Comparison of ENCODE assay signal across 8 mouse cellular contexts in genomic region chr2:129800271-129800903, GRCm38 (mm10). TPM values are rescaled to one million over a fixed set of nuclear protein-coding genes. Genes with fewer than 3 reads are reported as not detected.
DNase-seq lines count a peak whose midpoint lies in the region; ATAC-seq lines count a peak whose summit lies in the region.

Stk35 (plus strand) TSS chr2:129800517.

- DNase-seq in R1 (ENCODE audit: low read depth, low spot score) = peak; percentile 95
- DNase-seq in cerebellum, postnatal 25 days = peak; percentile 92 to 93
- DNase-seq in gastrocnemius, adult 18-20 months (ENCODE audit: low spot score) = peak; percentile 87
- DNase-seq in left cerebral cortex, adult 18-20 months (ENCODE audit: low spot score in 2 of 2) = peak; percentile 84 to 93
- peak; percentile 92 for DNase-seq in right cerebral cortex, adult 18-20 months
- peak; percentile 61 for DNase-seq in urinary bladder, postnatal 10 days (ENCODE audit: low spot score)

- peak within 1 kb of the TSS; percentile 93 for H3K27ac ChIP-seq in hindbrain, embryonic 16.5 days (ENCODE audit: low read depth, low read length)
- H3K27ac ChIP-seq in macrophage = peak within 1 kb of the TSS; percentile 83

- H3K4me2 ChIP-seq in hindbrain, embryonic 16.5 days (ENCODE audit: low read length) = peak within 1 kb of the TSS; percentile 66

- peak within 1 kb of the TSS; percentile 100 for H3K4me3 ChIP-seq in hindbrain, embryonic 16.5 days (ENCODE audit: low read length)
- H3K4me3 ChIP-seq in macrophage (ENCODE audit: inconsistent target) = peak within 1 kb of the TSS; percentile 80

- H3K9me3 ChIP-seq in hindbrain, embryonic 16.5 days (ENCODE audit: control insufficient read depth, low read length) = no peaks in the 10 kb centered on the region

- no peaks in the 10 kb centered on the region for H3K27me3 ChIP-seq in hindbrain, embryonic 16.5 days (replicated peaks; ENCODE audit: control insufficient read depth, insufficient read depth, low read length)

- H3K79me2 ChIP-seq in macrophage (ENCODE audit: inconsistent target) = peaks cover 38% of the 10 kb centered on the region

- peak; percentile 90 for ATAC-seq in hindbrain, embryonic 16.5 days

- H3K4me1 ChIP-seq in hindbrain, embryonic 16.5 days (ENCODE audit: control insufficient read depth, insufficient read depth, low read depth, low read length) = peaks cover 28% of the 10 kb centered on the region

- WGBS in hindbrain, embryonic 16.5 days = under 1% methylated on average over 63 of the region's 63 CpGs
- WGBS in macrophage (ENCODE audit: missing documents) = 1% methylated on average over 63 of the region's 63 CpGs

- H3K36me3 ChIP-seq in hindbrain, embryonic 16.5 days (ENCODE audit: control insufficient read depth, insufficient read depth, low read length) = 0 out of 2 replicates have a peak, but pooled peaks cover 3% of the 10 kb centered on the region
- no peaks in the 10 kb centered on the region for H3K36me3 ChIP-seq in macrophage (ENCODE audit: inconsistent target)

- peak within 1 kb of the TSS; percentile 84 for H3K9ac ChIP-seq in hindbrain, embryonic 16.5 days (ENCODE audit: low read depth, low read length)

RNA-seq across cellular contexts. Expression of gene Stk35, which starts in this region (rescaled TPM):
- 1 to 10 TPM; 4.5 to 5.2 TPM for total RNA-seq in gastrocnemius, adult 18-20 months (2021)
- 6.4 and 8.0 TPM in 2 replicates for polyA plus RNA-seq in hindbrain, embryonic 16.5 days (2015; fragmentation: Nextera tagmentation; extraction: Ambion mirVana)
- total RNA-seq in left cerebral cortex, adult 18-20 months (2021) = 10 to 100 TPM; 38.5 to 38.6 TPM
- 100 to 1,000 TPM in 2 of 26 experiments, 10 to 100 TPM in 24; 23.7 to 119 (median 44.9) TPM for total RNA-seq in macrophage (2018; cell fraction: chromatin; rRNA removed)
- total RNA-seq in macrophage (2018; cell fraction: cytosol; rRNA removed) = 10 to 100 TPM; 13.5 to 32.3 (median 16.9) TPM
- 100 to 1,000 TPM in 1 of 26 experiments, 10 to 100 TPM in 25; 27.7 to 120 (median 41.9) TPM for total RNA-seq in macrophage (2018; cell fraction: nucleus; rRNA removed)
- 7.1 to 11.0 TPM (median 10.4 TPM) in 3 replicates for polyA plus RNA-seq in macrophage (2018)

Comparison
In these comparisons a context has a peak if more than half of its experiments do, and no peak if none do; other contexts are left out.
1. Peak in every context shown above with its lines: DNase-seq, ATAC-seq, H3K4me3 ChIP-seq and H3K27ac ChIP-seq.
2. RNA of gene Stk35 (total RNA-seq): 38.5 to 38.6 TPM in left cerebral cortex, adult 18-20 months; 4.5 to 5.2 TPM in gastrocnemius, adult 18-20 months; every median in the first group is over 4 times any median in the second.